Mouse (Mus musculus) hindbrain, embryonic 16.5 days (tissue): ENCODE data around the gene Srgn. TPM values are rescaled to one million over a fixed set of nuclear protein-coding genes. Genes with fewer than 3 reads are reported as not detected.

Experiments used
- polyA plus RNA-seq: library from polyadenylated mRNA; unstranded; fragments of >200 nt; fragmentation: Nextera tagmentation; extraction: Ambion mirVana; gene quantifications from 2 replicates; pipeline ENCODE4 v1.2.1, GENCODE M21; 2015

Gene Srgn
- polyA plus RNA-seq, 1 experiment from 2014 or later = 10.0 TPM

Other genes starting within 250 kb of the Srgn start
- 161 and 164 TPM in 2 replicates for gene Hk1, start 147.5 kb downstream of the Srgn start, polyA plus RNA-seq
- gene Hkdc1, start 105.0 kb downstream of the Srgn start, polyA plus RNA-seq = 0.61 and 0.68 TPM in 2 replicates
- 1.4 and 1.8 TPM in 2 replicates for gene 4930507D05Rik, start 78.0 kb downstream of the Srgn start, polyA plus RNA-seq
- 20.9 and 21.3 TPM in 2 replicates for gene Supv3l1, start 77.7 kb downstream of the Srgn start, polyA plus RNA-seq
- 60.5 and 61.1 TPM in 2 replicates for gene Vps26a, start 40.6 kb downstream of the Srgn start, polyA plus RNA-seq
- gene Kif1bp, start 51.0 kb upstream of the Srgn start, polyA plus RNA-seq = 73.2 and 73.6 TPM in 2 replicates
- gene Ddx21, start 74.8 kb upstream of the Srgn start, polyA plus RNA-seq = 10.6 and 13.9 TPM in 2 replicates
- gene Ddx50, start 123.8 kb upstream of the Srgn start, polyA plus RNA-seq = 76.3 and 82.0 TPM in 2 replicates
- 3.5 and 4.3 TPM in 2 replicates for gene Stox1, start 198.7 kb upstream of the Srgn start, polyA plus RNA-seq